Mouse (Mus musculus) olfactory bulb, adult 2 months (tissue): ENCODE measurements at regions not wholly inside any gene's neighbourhood (a gene's known extent, or its start where the extent isn't known, plus 50 kb on each side); places are given as distances from the start of the nearest gene placed in this dataset.

Experiments
- CTCF ChIP-seq: fragments of 200-500 bp; IDR thresholded peaks from 2 replicates; pipeline ENCODE4 v1.5.1; 2012; ENCODE audit warnings: low read depth, mild to moderate bottlenecking, low read length, moderate library complexity; ENCODE audit not compliant: insufficient read depth
- POLR2A ChIP-seq: fragments of 200-500 bp; IDR thresholded peaks from 2 replicates; pipeline ENCODE4 v1.6.1; 2012; ENCODE audit warnings: mild to moderate bottlenecking, low read depth, low read length, moderate library complexity; ENCODE audit not compliant: insufficient read depth

DNA sequence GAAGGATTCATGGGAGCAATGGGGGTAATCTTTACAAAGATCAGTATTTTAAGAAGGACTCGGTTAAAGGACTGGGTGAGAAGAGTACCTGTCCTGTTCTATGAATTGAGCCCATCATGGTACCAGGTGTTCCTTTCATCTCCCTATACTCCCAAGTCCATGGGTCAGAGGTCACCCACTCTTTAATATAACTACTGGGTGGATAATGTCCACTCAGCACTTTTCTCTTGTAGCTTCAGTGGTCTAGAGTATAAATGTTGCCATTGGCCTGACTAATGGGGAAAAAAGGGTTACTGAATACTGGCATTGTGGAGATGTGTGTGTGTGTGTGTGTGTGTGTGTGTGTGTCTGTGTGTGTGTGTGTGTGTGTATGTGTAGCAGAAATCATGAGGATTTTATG, 206.0 kb upstream of the Epha4 start:
- no peak for TF ChIP-seq POLR2A
- TF ChIP-seq CTCF: no peak
